Mouse (Mus musculus) forebrain, embryonic 16.5 days (tissue): Measurements from ENCODE around the gene Grm4. TPM values are rescaled to one million over a fixed set of nuclear protein-coding genes. Genes with fewer than 3 reads are reported as not detected.

Source experiments
- ATAC-seq: fragments of 200-750 bp; cut with Nextera tagmentation; 2 replicates; pipeline ENCODE4 v1.8.0; 2017; ENCODE audit warnings: mild to moderate bottlenecking, moderate library complexity
- H3K27ac ChIP-seq: fragments of 300-500 bp; sonication (generic); 2 replicates; pipeline ENCODE4 v1.5.1; 2014; ENCODE audit warnings: low read length, control low read depth
- H3K27me3 ChIP-seq: fragments of 300-500 bp; sonication (generic); replicated peaks from 2 replicates; pipeline ENCODE4 v1.6.1; 2014; ENCODE audit warnings: low read length; ENCODE audit not compliant: control insufficient read depth, insufficient read depth
- H3K36me3 ChIP-seq: fragments of 300-500 bp; sonication (generic); 2 replicates; pipeline ENCODE4 v1.6.1; 2014; ENCODE audit not compliant: control insufficient read depth, insufficient read depth
- H3K4me1 ChIP-seq: fragments of 300-500 bp; sonication (generic); replicated peaks from 2 replicates; pipeline ENCODE4 v1.6.1; 2014; ENCODE audit warnings: low read length; ENCODE audit not compliant: control insufficient read depth, insufficient read depth
- H3K4me2 ChIP-seq: fragments of 300-500 bp; sonication (generic); 2 replicates; pipeline ENCODE4 v1.6.1; 2014; ENCODE audit warnings: mild to moderate bottlenecking, low read length, control low read depth
- H3K4me3 ChIP-seq: fragments of 300-500 bp; sonication (generic); replicated peaks from 2 replicates; pipeline ENCODE4 v1.5.1; 2014; ENCODE audit warnings: mild to moderate bottlenecking, low read length, control low read depth
- H3K9ac ChIP-seq: fragments of 300-500 bp; sonication (generic); replicated peaks from 2 replicates; pipeline ENCODE4 v1.6.1; 2014; ENCODE audit warnings: low read depth, low read length, control low read depth
- H3K9me3 ChIP-seq: fragments of 300-500 bp; sonication (generic); 2 replicates; pipeline ENCODE4 v1.6.1; 2016; ENCODE audit warnings: low read length; ENCODE audit not compliant: control insufficient read depth
- WGBS: fragments of 180-500 bp; shearing (Covaris S2); extraction: QIAGEN DNeasy Blood & Tissue Kit; methylation state at CpG from one replicate; pipeline ENCODE4 v1.1.7; 2014; 5-methylcytosine and 5-hydroxymethylcytosine counted together
- polyA plus RNA-seq: library from polyadenylated mRNA; unstranded; fragments of >200 nt; fragmentation: Nextera tagmentation; extraction: Ambion mirVana; gene quantifications from 2 replicates; pipeline ENCODE4 v1.2.1, GENCODE M21; 2015

Grm4 gene
- polyA plus RNA-seq, 1 experiment from 2014 or later, result 4.0 TPM

GRCm38 (mm10) chr17:27501331-27502251 is 19.6 kb downstream of the Grm4 start:
- WGBS, result 4% methylated on average over 17 of the region's 18 CpGs
- peaks cover 36% of the 10 kb centered on the region for H3K4me1 ChIP-seq
- peak overlapping the region; percentile 85 for H3K27ac ChIP-seq
- H3K36me3 ChIP-seq, result no peaks in the 10 kb centered on the region
- peak overlapping the region; percentile 18 for H3K4me3 ChIP-seq
- H3K27me3 ChIP-seq, result no peaks in the 10 kb centered on the region
- ATAC-seq, result peak; percentile 68
- no peaks in the 10 kb centered on the region for H3K9me3 ChIP-seq
- H3K4me2 ChIP-seq, result peak overlapping the region; percentile 41
- peak overlapping the region; percentile 43 for H3K9ac ChIP-seq

GRCm38 (mm10) chr17:27500811-27501210 is 20.4 kb downstream of the Grm4 start:
- H3K27ac ChIP-seq, result peak overlapping the region; percentile 85
- WGBS, result 26% methylated on average over 4 of the region's 4 CpGs
- peaks cover 36% of the 10 kb centered on the region for H3K4me1 ChIP-seq
- no peaks in the 10 kb centered on the region for H3K9me3 ChIP-seq
- no peak overlapping the region for H3K4me3 ChIP-seq
- no peaks in the 10 kb centered on the region for H3K27me3 ChIP-seq
- 0 out of 2 replicates have a peak, but pooled peaks have one; percentile 18 for ATAC-seq
- peak overlapping the region; percentile 43; the same call in 1 of the 2 replicates for H3K9ac ChIP-seq
- no peaks in the 10 kb centered on the region for H3K36me3 ChIP-seq
- H3K4me2 ChIP-seq, result no peak overlapping the region

GRCm38 (mm10) chr17:27499080-27499479 is 22.1 kb downstream of the Grm4 start:
- H3K27me3 ChIP-seq, result no peaks in the 10 kb centered on the region
- H3K4me3 ChIP-seq, result no peak overlapping the region
- 79% methylated on average over 13 of the region's 13 CpGs for WGBS
- no peak for ATAC-seq
- no peak overlapping the region for H3K27ac ChIP-seq
- H3K9me3 ChIP-seq, result no peaks in the 10 kb centered on the region
- no peak overlapping the region for H3K4me2 ChIP-seq
- no peaks in the 10 kb centered on the region for H3K36me3 ChIP-seq
- no peak overlapping the region for H3K9ac ChIP-seq
- H3K4me1 ChIP-seq, result peaks cover 32% of the 10 kb centered on the region

GRCm38 (mm10) chr17:27497798-27498197 is 23.4 kb downstream of the Grm4 start:
- H3K4me2 ChIP-seq, result no peak overlapping the region

GRCm38 (mm10) chr17:27495008-27495540 is 26.1 kb downstream of the Grm4 start:
- WGBS, result 77% methylated on average over 7 of the region's 7 CpGs
- no peaks in the 10 kb centered on the region for H3K27me3 ChIP-seq
- H3K36me3 ChIP-seq, result no peaks in the 10 kb centered on the region
- no peak overlapping the region for H3K4me2 ChIP-seq
- H3K4me3 ChIP-seq, result no peak overlapping the region
- no peak overlapping the region for H3K27ac ChIP-seq
- no peak overlapping the region for H3K9ac ChIP-seq
- H3K9me3 ChIP-seq, result no peaks in the 10 kb centered on the region
- 0 out of 2 replicates have a peak, but pooled peaks cover 2% of the 10 kb centered on the region for H3K4me1 ChIP-seq
- ATAC-seq, result no peak

More at GRCm38 (mm10) chr17:27497798-27498197, 23.4 kb downstream of the Grm4 start:
- Histone ChIP-seq H3K27ac (no peak overlapping the region), H3K9me3 (no peaks in the 10 kb centered on the region), H3K4me1 (peaks cover 28% of the 10 kb centered on the region), H3K9ac (no peak overlapping the region), H3K36me3 (no peaks in the 10 kb centered on the region), H3K27me3 (no peaks in the 10 kb centered on the region), H3K4me3 (no peak overlapping the region)
- WGBS, result 84% methylated on average over 5 of the region's 5 CpGs
- no peak for ATAC-seq

GRCm38 (mm10) chr17:27493969-27494368 is 27.2 kb downstream of the Grm4 start:
- no peaks in the 10 kb centered on the region for H3K36me3 ChIP-seq
- H3K4me1 ChIP-seq, result no peaks in the 10 kb centered on the region
- 43% methylated on average over 8 of the region's 8 CpGs for WGBS
- no peaks in the 10 kb centered on the region for H3K9me3 ChIP-seq
- H3K9ac ChIP-seq, result no peak overlapping the region
- ATAC-seq, result no peak
- H3K27ac ChIP-seq, result no peak overlapping the region
- H3K27me3 ChIP-seq, result no peaks in the 10 kb centered on the region
- H3K4me2 ChIP-seq, result no peak overlapping the region
- no peak overlapping the region for H3K4me3 ChIP-seq

GRCm38 (mm10) chr17:27493389-27493788 is 27.8 kb downstream of the Grm4 start:
- no peaks in the 10 kb centered on the region for H3K36me3 ChIP-seq
- peaks cover 2% of the 10 kb centered on the region for H3K4me1 ChIP-seq
- no peaks in the 10 kb centered on the region for H3K27me3 ChIP-seq
- ATAC-seq, result no peak
- no peak overlapping the region for H3K27ac ChIP-seq
- H3K9me3 ChIP-seq, result no peaks in the 10 kb centered on the region
- no peak overlapping the region for H3K9ac ChIP-seq
- H3K4me3 ChIP-seq, result no peak overlapping the region
- 86% methylated on average over 4 of the region's 4 CpGs for WGBS
- no peak overlapping the region for H3K4me2 ChIP-seq

- Histone ChIP-seq H3K4me1 (peaks cover 8% of the 10 kb centered on the region), H3K36me3 (no peaks in the 10 kb centered on the region), H3K9ac (no peak overlapping the region), H3K4me2 (no peak overlapping the region), H3K27ac (no peak overlapping the region), H3K9me3 (no peaks in the 10 kb centered on the region), H3K27me3 (no peaks in the 10 kb centered on the region), H3K4me3 (no peak overlapping the region)
- ATAC-seq, result peak; percentile 76
- WGBS, result 48% methylated on average over 16 of the region's 16 CpGs
Measured at GRCm38 (mm10) chr17:27488173-27488823, 32.9 kb downstream of the Grm4 start.

GRCm38 (mm10) chr17:27485940-27486339 is 35.3 kb downstream of the Grm4 start:
- no peak overlapping the region for H3K4me3 ChIP-seq
- no peak for ATAC-seq
- 51% methylated on average over 8 of the region's 8 CpGs for WGBS

More at GRCm38 (mm10) chr17:27485940-27486339, 35.3 kb downstream of the Grm4 start:
- H3K4me2 ChIP-seq, result no peak overlapping the region
- peaks cover 8% of the 10 kb centered on the region for H3K4me1 ChIP-seq
- no peaks in the 10 kb centered on the region for H3K36me3 ChIP-seq
- no peaks in the 10 kb centered on the region for H3K27me3 ChIP-seq
- H3K9ac ChIP-seq, result no peak overlapping the region
- no peak overlapping the region for H3K27ac ChIP-seq
- H3K9me3 ChIP-seq, result no peaks in the 10 kb centered on the region
